Mouse (Mus musculus): ENCODE results near the gene Plod2.

- TF ChIP-seq CTCF (IDR thresholded peaks at IDR 0.05; ENCODE audit: low read depth, low read length) (no peak), EP300 (IDR thresholded peaks at IDR 0.05; ENCODE audit: insufficient read depth, low read depth, low read length) (no peak)
Measured at GRCm38 (mm10) chr9:92616418-92616817, 74.4 kb downstream of the Plod2 start.
